Mouse (Mus musculus) limb, embryonic 14.5 days (tissue): ENCODE data around the gene Scrg1. TPM values are rescaled to one million over a fixed set of nuclear protein-coding genes. Genes with fewer than 3 reads are reported as not detected.

ENCODE experiments used
- ATAC-seq: fragments of 200-750 bp; cut with Nextera tagmentation; 2 replicates; pipeline ENCODE4 v1.8.0; 2017; ENCODE audit warnings: low read depth, moderate number of reproducible peaks, moderate TSS enrichment; ENCODE audit not compliant: low FRiP score
- DNase-seq: peaks from one replicate; pipeline ENCODE4 v3.0.0-alpha.2; 2015; ENCODE audit warnings: low spot score
- H3K27ac ChIP-seq: fragments of 300-500 bp; sonication (generic); replicated peaks from 2 replicates; pipeline ENCODE4 v1.5.1; 2014; ENCODE audit warnings: low read depth, mild to moderate bottlenecking, low read length, moderate library complexity, mixed read lengths
- H3K27me3 ChIP-seq: fragments of 300-500 bp; sonication (generic); 2 replicates; pipeline ENCODE4 v1.6.1; 2014; ENCODE audit warnings: low read length, mixed read lengths; ENCODE audit not compliant: control insufficient read depth, insufficient read depth
- H3K36me3 ChIP-seq: fragments of 300-500 bp; sonication (generic); 2 replicates; pipeline ENCODE4 v1.6.1; 2014; ENCODE audit warnings: mild to moderate bottlenecking, low read length, moderate library complexity, mixed read lengths; ENCODE audit not compliant: control insufficient read depth, insufficient read depth
- H3K4me1 ChIP-seq: fragments of 300-500 bp; sonication (generic); 2 replicates; pipeline ENCODE4 v1.6.1; 2014; ENCODE audit warnings: antibody characterized with exemption, low read length, mixed read lengths; ENCODE audit not compliant: control insufficient read depth, insufficient read depth
- H3K4me2 ChIP-seq: fragments of 300-500 bp; sonication (generic); replicated peaks from 2 replicates; pipeline ENCODE4 v1.6.1; 2014; ENCODE audit warnings: low read depth, mild to moderate bottlenecking, low read length, moderate library complexity; ENCODE audit not compliant: severe bottlenecking
- H3K4me3 ChIP-seq: fragments of 300-500 bp; sonication (generic); replicated peaks from 2 replicates; pipeline ENCODE4 v1.5.1; 2014; ENCODE audit warnings: low read length
- H3K9ac ChIP-seq: fragments of 300-500 bp; sonication (generic); 2 replicates; pipeline ENCODE4 v1.6.1; 2014; ENCODE audit warnings: mild to moderate bottlenecking, low read depth, low read length, moderate library complexity; ENCODE audit not compliant: severe bottlenecking
- H3K9me3 ChIP-seq: fragments of 300-500 bp; sonication (generic); 2 replicates; pipeline ENCODE4 v1.6.1; 2016; ENCODE audit warnings: low read length; ENCODE audit not compliant: control insufficient read depth
- POLR2A ChIP-seq: fragments of 200-500 bp; IDR thresholded peaks from 2 replicates; pipeline ENCODE4 v1.8.0; 2012; ENCODE audit warnings: inconsistent platforms, mild to moderate bottlenecking, moderate library complexity, borderline replicate concordance; ENCODE audit not compliant: insufficient read depth, insufficient read length; ENCODE audit errors: extremely low read depth
- WGBS: fragments of 180-500 bp; shearing (Covaris S2); extraction: QIAGEN DNeasy Blood & Tissue Kit; methylation state at CpG from one replicate; pipeline ENCODE4 v1.1.7; 2014; 5-methylcytosine and 5-hydroxymethylcytosine counted together
- polyA plus RNA-seq, 2 experiments: library from polyadenylated mRNA; depleted of rRNA in 1 of 2; stranded (reverse) in 1 of 2; unstranded in 1 of 2; fragments of >200 nt; fragmentation: Nextera tagmentation in 1 of 2; extraction: Ambion mirVana in 1 of 2; gene quantifications; 2 replicates each; pipeline versions ENCODE4 v1.2.1 to v1.2.3; 2012 to 2014

The Scrg1 gene
- polyA plus RNA-seq, 2 experiments = 24.1 to 39.5 TPM

GRCm38 (mm10) chr8:57451896-57452295 is 3.8 kb upstream of the Scrg1 start:
- no peak for DNase-seq
- 93% methylated on average over 4 of the region's 4 CpGs for WGBS

DNA sequence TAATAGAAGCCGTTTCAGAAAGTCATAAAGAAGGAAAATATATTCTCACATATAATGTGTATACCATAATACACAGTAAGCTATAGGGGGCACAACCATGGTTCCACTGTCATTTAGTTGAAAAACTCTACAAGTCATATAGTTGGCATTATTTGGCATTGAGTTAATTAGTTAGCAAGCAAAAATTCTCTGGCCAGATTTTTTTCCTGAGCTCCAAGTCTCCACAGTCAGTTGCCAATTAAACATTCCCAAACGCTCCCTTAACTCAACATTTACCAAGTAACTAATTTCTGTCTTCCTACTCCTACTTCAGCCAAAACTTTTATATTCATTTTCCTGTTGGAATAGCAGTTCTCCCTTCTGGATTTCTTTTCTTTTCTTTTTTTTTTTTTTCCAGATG is 2.4 kb upstream of the Scrg1 start:
- Histone ChIP-seq H3K4me3 (no peak overlapping the region), H3K27me3 (no peaks in the 10 kb centered on the region), H3K9me3 (no peaks in the 10 kb centered on the region), H3K9ac (no peak overlapping the region), H3K36me3 (no peaks in the 10 kb centered on the region), H3K4me1 (peaks cover 5% of the 10 kb centered on the region; the same call in 1 of the 2 replicates), H3K4me2 (no peak overlapping the region), H3K27ac (no peak overlapping the region)
- ATAC-seq (no peak), DNase-seq (no peak)
- WGBS = 76% methylated on average over 2 of the region's 2 CpGs
- TF ChIP-seq POLR2A = no peak

More at GRCm38 (mm10) chr8:57451896-57452295, 3.8 kb upstream of the Scrg1 start:
- no peaks in the 10 kb centered on the region for H3K36me3 ChIP-seq
- no peaks in the 10 kb centered on the region for H3K9me3 ChIP-seq
- no peak for TF ChIP-seq POLR2A
- no peak overlapping the region for H3K27ac ChIP-seq
- no peak for ATAC-seq
- H3K4me2 ChIP-seq = no peak overlapping the region
- no peak overlapping the region for H3K4me3 ChIP-seq
- 0 out of 2 replicates have a peak, but pooled peaks cover 2% of the 10 kb centered on the region for H3K4me1 ChIP-seq
- H3K27me3 ChIP-seq = no peaks in the 10 kb centered on the region
- H3K9ac ChIP-seq = no peak overlapping the region

- DNase-seq (peak; percentile 58), ATAC-seq (no peak)
- Histone ChIP-seq H3K9ac (no peak overlapping the region; the same call in 1 of the 2 replicates), H3K27me3 (no peaks in the 10 kb centered on the region), H3K9me3 (no peaks in the 10 kb centered on the region), H3K4me2 (peak overlapping the region; percentile 27), H3K36me3 (no peaks in the 10 kb centered on the region), H3K4me3 (peak overlapping the region; percentile 12), H3K4me1 (peaks cover 9% of the 10 kb centered on the region; the same call in 1 of the 2 replicates), H3K27ac (peak overlapping the region; percentile 53)
- 71% methylated on average over 6 of the region's 6 CpGs for WGBS
- TF ChIP-seq POLR2A = no peak
These were observed 1.4 kb downstream of the Scrg1 start for GRCm38 (mm10) chr8:57457152-57457551.

DNA sequence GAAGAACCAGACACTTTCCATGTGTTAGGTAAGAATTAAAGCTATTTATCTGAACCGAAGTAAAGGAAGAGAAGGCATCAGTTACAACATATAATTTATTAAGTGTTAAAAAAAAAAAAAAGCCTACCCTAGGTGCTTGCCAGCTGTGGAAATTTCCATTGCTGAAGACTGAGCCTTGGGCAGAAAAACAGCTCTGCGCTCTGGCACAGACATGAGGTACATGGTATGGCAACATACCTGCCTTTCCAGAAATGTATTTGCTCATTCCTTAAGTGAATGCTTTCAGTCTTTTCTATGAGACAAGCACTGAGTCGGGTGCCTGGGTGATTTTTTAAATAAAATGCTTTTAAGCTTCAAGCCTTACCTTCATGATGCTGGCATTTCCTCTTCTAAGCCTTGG is 2.2 kb downstream of the Scrg1 start:
- Histone ChIP-seq H3K9ac (no peak overlapping the region), H3K4me2 (peak overlapping the region; percentile 27; the same call in 1 of the 2 replicates), H3K27me3 (no peaks in the 10 kb centered on the region), H3K4me1 (peaks cover 9% of the 10 kb centered on the region; the same call in 1 of the 2 replicates), H3K36me3 (no peaks in the 10 kb centered on the region), H3K9me3 (no peaks in the 10 kb centered on the region), H3K4me3 (no peak overlapping the region), H3K27ac (no peak overlapping the region)
- DNase-seq = peak; percentile 65
- ATAC-seq = peak; percentile 62; the same call in 1 of the 2 replicates
- 36% methylated on average over 3 of the region's 3 CpGs for WGBS
- no peak for TF ChIP-seq POLR2A

GRCm38 (mm10) chr8:57462839-57463238 is 7.1 kb downstream of the Scrg1 start:
- H3K36me3 ChIP-seq = no peaks in the 10 kb centered on the region
- no peak overlapping the region for H3K9ac ChIP-seq
- ATAC-seq (no peak), DNase-seq (no peak)
- no peak overlapping the region for H3K4me3 ChIP-seq
- 66% methylated on average over 1 of the region's 1 CpGs for WGBS
- no peaks in the 10 kb centered on the region for H3K9me3 ChIP-seq
- 0 out of 2 replicates have a peak, but pooled peaks cover 5% of the 10 kb centered on the region for H3K4me1 ChIP-seq
- no peak for TF ChIP-seq POLR2A
- H3K27me3 ChIP-seq = no peaks in the 10 kb centered on the region
- H3K27ac ChIP-seq = no peak overlapping the region
- H3K4me2 ChIP-seq = no peak overlapping the region

DNA sequence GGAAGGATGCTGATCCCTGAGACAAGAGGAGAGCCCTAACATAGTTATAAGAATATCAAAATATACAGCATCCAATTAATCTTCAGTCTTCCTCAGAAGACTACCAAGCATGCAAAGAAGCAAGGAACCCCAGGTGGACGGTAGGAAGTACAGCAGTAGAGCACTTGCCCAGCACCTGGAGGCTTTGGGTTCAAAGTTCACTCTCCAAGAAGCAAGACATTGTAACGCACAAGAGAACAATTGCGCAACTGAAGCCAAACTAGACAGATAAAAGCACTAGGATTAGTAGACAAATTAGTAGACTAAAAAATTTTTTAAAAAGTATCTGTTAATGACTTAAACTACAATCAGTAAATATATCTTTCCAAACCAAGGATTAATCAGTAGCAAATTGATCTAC is 8.0 kb downstream of the Scrg1 start:
- no peak overlapping the region for H3K4me3 ChIP-seq
- H3K27me3 ChIP-seq = no peaks in the 10 kb centered on the region
- no peaks in the 10 kb centered on the region for H3K36me3 ChIP-seq
- WGBS = 86% methylated on average over 3 of the region's 3 CpGs
- H3K4me1 ChIP-seq = peaks cover 3% of the 10 kb centered on the region; the same call in 1 of the 2 replicates
- ATAC-seq (no peak), DNase-seq (no peak)
- no peak overlapping the region for H3K9ac ChIP-seq
- no peak for TF ChIP-seq POLR2A
- no peak overlapping the region for H3K4me2 ChIP-seq
- no peak overlapping the region for H3K27ac ChIP-seq
- no peaks in the 10 kb centered on the region for H3K9me3 ChIP-seq
